Mouse (Mus musculus): ENCODE measurements around the gene Stx4a.

DNA sequence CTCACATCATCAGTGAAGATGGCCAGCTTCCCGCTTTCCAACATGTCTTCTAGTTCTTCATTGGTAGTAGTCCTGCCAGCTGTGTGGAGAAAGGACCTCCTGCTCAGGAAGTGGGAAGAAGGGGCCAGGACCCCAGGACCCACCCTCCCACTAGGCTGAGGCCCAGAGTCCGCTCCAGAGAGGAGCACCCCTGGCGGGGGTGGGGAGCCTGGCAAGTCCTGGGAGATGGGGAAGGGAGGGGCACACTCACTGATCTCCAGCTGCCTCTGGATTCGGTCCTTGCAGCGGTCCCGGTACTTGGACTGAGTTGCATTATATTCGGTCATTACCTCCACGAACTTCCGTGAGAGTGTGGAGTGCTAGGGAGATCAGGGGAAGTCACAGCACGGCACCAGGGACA, 13.4 kb upstream of the Stx4a start:
- TF ChIP-seq HCFC1 (IDR thresholded peaks at IDR 0.05; ENCODE audit: borderline replicate concordance, insufficient read depth, low read length) (no peak), CHD2 (IDR thresholded peaks at IDR 0.05; ENCODE audit: low read depth, low read length) (no peak)

Data from ES-E14 (cell line).